Mouse (Mus musculus): Measurements from ENCODE around the gene Lag3.

GRCm38 (mm10) chr6:124930231-124930630 is 18.7 kb upstream of the Lag3 start:
- TF ChIP-seq POLR2A (IDR thresholded peaks at IDR 0.05; ENCODE audit: borderline replicate concordance, extremely low read depth, low read depth, low read length) (no peak), CTCF (IDR thresholded peaks at IDR 0.05; ENCODE audit: insufficient read depth, low read length) (no peak)
